Mouse (Mus musculus) limb, embryonic 13.5 days (tissue): Measurements from ENCODE around the gene Trpm3. TPM values are rescaled to one million over a fixed set of nuclear protein-coding genes. Genes with fewer than 3 reads are reported as not detected.

ENCODE experiments used
- ATAC-seq: fragments of 200-750 bp; cut with Nextera tagmentation; 2 replicates; pipeline ENCODE4 v1.8.0; 2017; ENCODE audit warnings: low read depth, moderate number of reproducible peaks, moderate TSS enrichment; ENCODE audit not compliant: low FRiP score
- H3K27ac ChIP-seq: fragments of 300-500 bp; sonication (generic); 2 replicates; pipeline ENCODE4 v1.5.1; 2015; ENCODE audit warnings: inconsistent platforms, mild to moderate bottlenecking, moderate library complexity
- H3K27me3 ChIP-seq: fragments of 300-500 bp; sonication (generic); 2 replicates; pipeline ENCODE4 v1.6.1; 2015; ENCODE audit warnings: mild to moderate bottlenecking, inconsistent platforms
- H3K36me3 ChIP-seq: fragments of 300-500 bp; sonication (generic); 2 replicates; pipeline ENCODE4 v1.6.1; 2015; ENCODE audit warnings: inconsistent platforms, mild to moderate bottlenecking, moderate library complexity
- H3K4me1 ChIP-seq: fragments of 300-500 bp; sonication (generic); 2 replicates; pipeline ENCODE4 v1.6.1; 2015; ENCODE audit warnings: inconsistent platforms
- H3K4me2 ChIP-seq: fragments of 300-500 bp; sonication (generic); replicated peaks from 2 replicates; pipeline ENCODE4 v1.6.1; 2015; ENCODE audit warnings: inconsistent platforms, mild to moderate bottlenecking, moderate library complexity
- H3K4me3 ChIP-seq: fragments of 300-500 bp; sonication (generic); 2 replicates; pipeline ENCODE4 v1.5.1; 2015; ENCODE audit warnings: moderate library complexity, mild to moderate bottlenecking, inconsistent platforms
- H3K9ac ChIP-seq: fragments of 300-500 bp; sonication (generic); 2 replicates; pipeline ENCODE4 v1.6.1; 2015; ENCODE audit warnings: mild to moderate bottlenecking, inconsistent platforms
- H3K9me3 ChIP-seq: fragments of 300-500 bp; sonication (generic); 2 replicates; pipeline ENCODE4 v1.6.1; 2016; ENCODE audit warnings: inconsistent platforms
- WGBS: fragments of 180-500 bp; shearing (Covaris S2); methylation state at CpG from one replicate; pipeline ENCODE4 v1.1.7; 2015; 5-methylcytosine and 5-hydroxymethylcytosine counted together
- polyA plus RNA-seq: library from polyadenylated mRNA; unstranded; fragments of >200 nt; fragmentation: Nextera tagmentation; extraction: Ambion mirVana; gene quantifications from 2 replicates; pipeline ENCODE4 v1.2.1, GENCODE M21; 2015

Gene Trpm3
- polyA plus RNA-seq, 1 experiment from 2014 or later = 6.3 TPM

GRCm38 (mm10) chr19:22615367-22615766, 476.5 kb downstream of the Trpm3 start:
- Histone ChIP-seq H3K36me3 (no peaks in the 10 kb centered on the region), H3K27me3 (no peaks in the 10 kb centered on the region), H3K27ac (no peak overlapping the region), H3K4me2 (no peak overlapping the region), H3K4me1 (no peaks in the 10 kb centered on the region), H3K4me3 (no peak overlapping the region), H3K9me3 (peaks cover 6% of the 10 kb centered on the region; the same call in 1 of the 2 replicates), H3K9ac (no peak overlapping the region)
- WGBS = 85% methylated on average over 6 of the region's 6 CpGs
- ATAC-seq = no peak

- no peak overlapping the region for H3K4me2 ChIP-seq
- ATAC-seq = no peak
- H3K4me1 ChIP-seq = 0 out of 2 replicates have a peak, but pooled peaks cover 5% of the 10 kb centered on the region
- H3K27ac ChIP-seq = no peak overlapping the region
- H3K9me3 ChIP-seq = no peaks in the 10 kb centered on the region
- H3K27me3 ChIP-seq = no peaks in the 10 kb centered on the region
- no peak overlapping the region for H3K9ac ChIP-seq
- no peak overlapping the region for H3K4me3 ChIP-seq
- H3K36me3 ChIP-seq = no peaks in the 10 kb centered on the region
- 73% methylated on average over 3 of the region's 3 CpGs for WGBS
Observed at GRCm38 (mm10) chr19:22624801-22625513, 486.1 kb downstream of the Trpm3 start.

GRCm38 (mm10) chr19:22628878-22629277, 490.0 kb downstream of the Trpm3 start:
- Histone ChIP-seq H3K27ac (no peak overlapping the region), H3K4me1 (0 out of 2 replicates have a peak, but pooled peaks cover 6% of the 10 kb centered on the region), H3K4me2 (no peak overlapping the region), H3K36me3 (no peaks in the 10 kb centered on the region), H3K4me3 (no peak overlapping the region), H3K9me3 (no peaks in the 10 kb centered on the region), H3K9ac (no peak overlapping the region), H3K27me3 (no peaks in the 10 kb centered on the region)
- WGBS = 67% methylated on average over 3 of the region's 3 CpGs
- ATAC-seq = no peak

- no peak for ATAC-seq
- no peak overlapping the region for H3K27ac ChIP-seq
- peaks cover 10% of the 10 kb centered on the region; the same call in 1 of the 2 replicates for H3K4me1 ChIP-seq
- no peaks in the 10 kb centered on the region for H3K36me3 ChIP-seq
- no peaks in the 10 kb centered on the region for H3K9me3 ChIP-seq
- no peak overlapping the region for H3K9ac ChIP-seq
- no peak overlapping the region for H3K4me3 ChIP-seq
- 0 out of 2 replicates have a peak overlapping the region, but pooled peaks have one; percentile 4 for H3K4me2 ChIP-seq
- 39% methylated on average over 6 of the region's 6 CpGs for WGBS
- H3K27me3 ChIP-seq = no peaks in the 10 kb centered on the region
Observed at GRCm38 (mm10) chr19:22631316-22631715, 492.5 kb downstream of the Trpm3 start.

GRCm38 (mm10) chr19:22635635-22636034, 496.8 kb downstream of the Trpm3 start:
- Histone ChIP-seq H3K4me3 (no peak overlapping the region), H3K4me1 (peaks cover 13% of the 10 kb centered on the region; the same call in 1 of the 2 replicates), H3K4me2 (no peak overlapping the region), H3K9me3 (no peaks in the 10 kb centered on the region), H3K9ac (no peak overlapping the region), H3K27me3 (no peaks in the 10 kb centered on the region), H3K36me3 (no peaks in the 10 kb centered on the region), H3K27ac (no peak overlapping the region)
- WGBS = 28% methylated on average over 10 of the region's 10 CpGs
- no peak for ATAC-seq

- H3K4me1 ChIP-seq = peaks cover 6% of the 10 kb centered on the region; the same call in 1 of the 2 replicates
- H3K36me3 ChIP-seq = no peaks in the 10 kb centered on the region
- H3K9me3 ChIP-seq = no peaks in the 10 kb centered on the region
- 93% methylated on average over 2 of the region's 2 CpGs for WGBS
- H3K27me3 ChIP-seq = no peaks in the 10 kb centered on the region
- no peak overlapping the region for H3K27ac ChIP-seq
- no peak overlapping the region for H3K9ac ChIP-seq
- no peak overlapping the region for H3K4me2 ChIP-seq
- no peak for ATAC-seq
- H3K4me3 ChIP-seq = no peak overlapping the region
Observed at GRCm38 (mm10) chr19:22637786-22638185, 498.9 kb downstream of the Trpm3 start.

- H3K4me3 ChIP-seq = no peak overlapping the region
- no peak for ATAC-seq
- no peak overlapping the region for H3K27ac ChIP-seq
- peaks cover 6% of the 10 kb centered on the region; the same call in 1 of the 2 replicates for H3K4me1 ChIP-seq
- no peak overlapping the region for H3K4me2 ChIP-seq
- no peaks in the 10 kb centered on the region for H3K36me3 ChIP-seq
- whole genome bisulfite sequencing = 79% methylated on average over 3 of the region's 3 CpGs
- H3K9ac ChIP-seq = no peak overlapping the region
- no peaks in the 10 kb centered on the region for H3K9me3 ChIP-seq
- no peaks in the 10 kb centered on the region for H3K27me3 ChIP-seq
Observed at GRCm38 (mm10) chr19:22638394-22638954, 499.6 kb downstream of the Trpm3 start.

GRCm38 (mm10) chr19:22642124-22642523, 503.3 kb downstream of the Trpm3 start:
- H3K4me2 ChIP-seq = no peak overlapping the region
- H3K27ac ChIP-seq = no peak overlapping the region
- no peaks in the 10 kb centered on the region for H3K9me3 ChIP-seq
- no peaks in the 10 kb centered on the region for H3K27me3 ChIP-seq
- H3K9ac ChIP-seq = no peak overlapping the region
- no peak for ATAC-seq
- WGBS = 64% methylated on average over 2 of the region's 2 CpGs
- H3K4me3 ChIP-seq = no peak overlapping the region
- 0 out of 2 replicates have a peak, but pooled peaks cover 1% of the 10 kb centered on the region for H3K4me1 ChIP-seq
- no peaks in the 10 kb centered on the region for H3K36me3 ChIP-seq

GRCm38 (mm10) chr19:22656466-22657215, 517.8 kb downstream of the Trpm3 start:
- Histone ChIP-seq H3K9me3 (no peaks in the 10 kb centered on the region), H3K4me2 (no peak overlapping the region), H3K36me3 (no peaks in the 10 kb centered on the region), H3K27me3 (no peaks in the 10 kb centered on the region), H3K27ac (no peak overlapping the region), H3K9ac (no peak overlapping the region), H3K4me3 (no peak overlapping the region), H3K4me1 (peaks cover 7% of the 10 kb centered on the region; the same call in 1 of the 2 replicates)
- no peak for ATAC-seq
- 76% methylated on average over 14 of the region's 14 CpGs for WGBS

GRCm38 (mm10) chr19:22657251-22657650, 518.4 kb downstream of the Trpm3 start:
- H3K9ac ChIP-seq = no peak overlapping the region
- whole genome bisulfite sequencing = 34% methylated on average over 4 of the region's 4 CpGs
- no peaks in the 10 kb centered on the region for H3K36me3 ChIP-seq

GRCm38 (mm10) chr19:22665401-22665800, 526.6 kb downstream of the Trpm3 start:
- no peaks in the 10 kb centered on the region for H3K27me3 ChIP-seq
- H3K4me1 ChIP-seq = 0 out of 2 replicates have a peak, but pooled peaks cover 3% of the 10 kb centered on the region
- no peak overlapping the region for H3K27ac ChIP-seq
- H3K9ac ChIP-seq = no peak overlapping the region
- 86% methylated on average over 4 of the region's 4 CpGs for WGBS
- H3K9me3 ChIP-seq = no peaks in the 10 kb centered on the region
- no peak overlapping the region for H3K4me3 ChIP-seq
- H3K36me3 ChIP-seq = no peaks in the 10 kb centered on the region
- ATAC-seq = no peak
- H3K4me2 ChIP-seq = no peak overlapping the region

More at GRCm38 (mm10) chr19:22657251-22657650, 518.4 kb downstream of the Trpm3 start:
- Histone ChIP-seq H3K4me1 (peaks cover 7% of the 10 kb centered on the region; the same call in 1 of the 2 replicates), H3K9me3 (no peaks in the 10 kb centered on the region), H3K27me3 (no peaks in the 10 kb centered on the region), H3K4me2 (no peak overlapping the region), H3K4me3 (no peak overlapping the region), H3K27ac (no peak overlapping the region)
- no peak for ATAC-seq

- Histone ChIP-seq H3K27me3 (no peaks in the 10 kb centered on the region), H3K4me2 (no peak overlapping the region), H3K9me3 (no peaks in the 10 kb centered on the region), H3K9ac (no peak overlapping the region), H3K4me1 (0 out of 2 replicates have a peak, but pooled peaks cover 3% of the 10 kb centered on the region), H3K36me3 (no peaks in the 10 kb centered on the region), H3K4me3 (no peak overlapping the region), H3K27ac (no peak overlapping the region)
- no peak for ATAC-seq
- WGBS = 87% methylated on average over 8 of the region's 8 CpGs
Observed at GRCm38 (mm10) chr19:22670222-22670621, 531.4 kb downstream of the Trpm3 start.
